Mouse (Mus musculus): ENCODE measurements around the gene Gm8300. TPM values are rescaled to one million over a fixed set of nuclear protein-coding genes. Genes with fewer than 3 reads are reported as not detected.
"Not testable (repeated sequence)": the region's sequence is repeated elsewhere in the genome, so short reads cannot be mapped to it uniquely, and the experiment has no call there.

Gm8300 gene
- polyA plus RNA-seq, 1 experiment from 2014 or later = not detected

GRCm38 (mm10) chr12:87494421-87494820 lies 19.7 kb upstream of the Gm8300 start, which contains the start of gene Gm5788:
Gm5788 (plus strand) TSS chr12:87494721.
- H3K4me1 ChIP-seq (ENCODE audit: control insufficient read depth, insufficient read depth, low read length); H3K27ac ChIP-seq (ENCODE audit: low read depth, low read length); H3K36me3 ChIP-seq (ENCODE audit: control insufficient read depth, insufficient read depth, low read length); H3K27me3 ChIP-seq (ENCODE audit: control insufficient read depth, insufficient read depth, low read length); H3K4me3 ChIP-seq (ENCODE audit: low read depth, low read length); ATAC-seq (ENCODE audit: low read depth); H3K4me2 ChIP-seq (ENCODE audit: low read depth, low read length); H3K9me3 ChIP-seq (ENCODE audit: control insufficient read depth, low read length); H3K9ac ChIP-seq (replicated peaks; ENCODE audit: low read depth, low read length): not testable (repeated sequence)
- WGBS = 97% methylated on average over 2 of the region's 3 CpGs

- WGBS = 75% methylated on average over 3 of the region's 3 CpGs
- not testable (repeated sequence) for ATAC-seq (ENCODE audit: low read depth); H3K27ac ChIP-seq (ENCODE audit: low read depth, low read length); H3K27me3 ChIP-seq (ENCODE audit: control insufficient read depth, insufficient read depth, low read length); H3K4me2 ChIP-seq (ENCODE audit: low read depth, low read length); H3K4me3 ChIP-seq (ENCODE audit: low read depth, low read length); H3K4me1 ChIP-seq (ENCODE audit: control insufficient read depth, insufficient read depth, low read length); H3K36me3 ChIP-seq (ENCODE audit: control insufficient read depth, insufficient read depth, low read length); H3K9ac ChIP-seq (replicated peaks; ENCODE audit: low read depth, low read length); H3K9me3 ChIP-seq (ENCODE audit: control insufficient read depth, low read length)
Observed at GRCm38 (mm10) chr12:87519616-87520015, 5.5 kb downstream of the Gm8300 start.

- ATAC-seq (ENCODE audit: low read depth) = no peak
- H3K27me3 ChIP-seq (ENCODE audit: control insufficient read depth, insufficient read depth, low read length) = no peaks in the 10 kb centered on the region
- no peak overlapping the region for H3K4me2 ChIP-seq (ENCODE audit: low read depth, low read length)
- no peak overlapping the region for H3K9ac ChIP-seq (replicated peaks; ENCODE audit: low read depth, low read length)
- H3K4me3 ChIP-seq (ENCODE audit: low read depth, low read length) = no peak overlapping the region
- WGBS = 90% methylated on average over 3 of the region's 3 CpGs
- H3K27ac ChIP-seq (ENCODE audit: low read depth, low read length) = no peak overlapping the region
- H3K36me3 ChIP-seq (ENCODE audit: control insufficient read depth, insufficient read depth, low read length) = no peaks in the 10 kb centered on the region
- H3K9me3 ChIP-seq (ENCODE audit: control insufficient read depth, low read length) = no peaks in the 10 kb centered on the region
- H3K4me1 ChIP-seq (ENCODE audit: control insufficient read depth, insufficient read depth, low read length) = no peaks in the 10 kb centered on the region
Observed at GRCm38 (mm10) chr12:87543927-87544326, 29.8 kb downstream of the Gm8300 start.

GRCm38 (mm10) chr12:87550628-87551027 lies 36.5 kb downstream of the Gm8300 start:
- H3K27ac ChIP-seq (ENCODE audit: low read depth, low read length); H3K9ac ChIP-seq (replicated peaks; ENCODE audit: low read depth, low read length); H3K4me3 ChIP-seq (ENCODE audit: low read depth, low read length); H3K4me2 ChIP-seq (ENCODE audit: low read depth, low read length); H3K36me3 ChIP-seq (ENCODE audit: control insufficient read depth, insufficient read depth, low read length); H3K9me3 ChIP-seq (ENCODE audit: control insufficient read depth, low read length); ATAC-seq (ENCODE audit: low read depth); H3K27me3 ChIP-seq (ENCODE audit: control insufficient read depth, insufficient read depth, low read length); H3K4me1 ChIP-seq (ENCODE audit: control insufficient read depth, insufficient read depth, low read length): not testable (repeated sequence)
- 84% methylated on average over 4 of the region's 4 CpGs for WGBS

Other genes starting within 250 kb of the Gm8300 start
- 61.6 and 67.8 TPM in 2 replicates for gene Vipas39, start 248.1 kb upstream of the Gm8300 start, polyA plus RNA-seq (2014; fragmentation: Nextera tagmentation; extraction: Ambion mirVana)
- gene Ahsa1, start 247.8 kb upstream of the Gm8300 start, polyA plus RNA-seq (2014; fragmentation: Nextera tagmentation; extraction: Ambion mirVana) = 172 and 186 TPM in 2 replicates
- gene Ism2, start 214.6 kb upstream of the Gm8300 start, polyA plus RNA-seq (2014; fragmentation: Nextera tagmentation; extraction: Ambion mirVana) = 0.37 and 0.44 TPM in 2 replicates
- gene Sptlc2, start 126.0 kb upstream of the Gm8300 start, polyA plus RNA-seq (2014; fragmentation: Nextera tagmentation; extraction: Ambion mirVana) = 70.5 and 81.8 TPM in 2 replicates
- gene Slirp, start 70.4 kb upstream of the Gm8300 start, polyA plus RNA-seq (2014; fragmentation: Nextera tagmentation; extraction: Ambion mirVana) = 212 and 251 TPM in 2 replicates
- gene Alkbh1, start 70.3 kb upstream of the Gm8300 start, polyA plus RNA-seq (2014; fragmentation: Nextera tagmentation; extraction: Ambion mirVana) = 38.1 and 40.4 TPM in 2 replicates
- 101 and 112 TPM in 2 replicates for gene Snw1, start 42.0 kb upstream of the Gm8300 start, polyA plus RNA-seq (2014; fragmentation: Nextera tagmentation; extraction: Ambion mirVana)
- not detected in 2 replicates for gene Gm5788, start 19.6 kb upstream of the Gm8300 start, polyA plus RNA-seq (2014; fragmentation: Nextera tagmentation; extraction: Ambion mirVana)
- gene Oog1, start 88.4 kb downstream of the Gm8300 start, polyA plus RNA-seq (2014; fragmentation: Nextera tagmentation; extraction: Ambion mirVana) = not detected in 2 replicates
- not detected in 2 replicates for gene Gm4027, start 104.6 kb downstream of the Gm8300 start, polyA plus RNA-seq (2014; fragmentation: Nextera tagmentation; extraction: Ambion mirVana)
- not detected in 2 replicates for gene Gm16381, start 130.3 kb downstream of the Gm8300 start, polyA plus RNA-seq (2014; fragmentation: Nextera tagmentation; extraction: Ambion mirVana)

All from neural tube, embryonic 14.5 days (tissue).